Mouse (Mus musculus): ENCODE results near the gene Hoxd4. TPM values are rescaled to one million over a fixed set of nuclear protein-coding genes. Genes with fewer than 3 reads are reported as not detected.

The Hoxd4 gene
- polyA plus RNA-seq, 1 experiment = not detected

GRCm38 (mm10) chr2:74676376-74677052, 35.2 kb upstream of the Hoxd4 start:
- TF ChIP-seq POLR2A (IDR thresholded peaks at IDR 0.05; ENCODE audit: insufficient read depth, low read depth, low read length) (no peak), CTCF (IDR thresholded peaks at IDR 0.05; ENCODE audit: insufficient read depth, low read depth, low read length) (no peak)
- Histone ChIP-seq H3K4me1 (ENCODE audit: control insufficient read depth, insufficient read depth, low read length) (peaks cover 5% of the 10 kb centered on the region), H3K27ac (ENCODE audit: insufficient read depth, low read depth, low read length) (no peak overlapping the region), H3K4me3 (ENCODE audit: insufficient read depth, low read depth, low read length) (no peak overlapping the region)
- 6% methylated on average over 9 of the region's 9 CpGs for WGBS

DNA sequence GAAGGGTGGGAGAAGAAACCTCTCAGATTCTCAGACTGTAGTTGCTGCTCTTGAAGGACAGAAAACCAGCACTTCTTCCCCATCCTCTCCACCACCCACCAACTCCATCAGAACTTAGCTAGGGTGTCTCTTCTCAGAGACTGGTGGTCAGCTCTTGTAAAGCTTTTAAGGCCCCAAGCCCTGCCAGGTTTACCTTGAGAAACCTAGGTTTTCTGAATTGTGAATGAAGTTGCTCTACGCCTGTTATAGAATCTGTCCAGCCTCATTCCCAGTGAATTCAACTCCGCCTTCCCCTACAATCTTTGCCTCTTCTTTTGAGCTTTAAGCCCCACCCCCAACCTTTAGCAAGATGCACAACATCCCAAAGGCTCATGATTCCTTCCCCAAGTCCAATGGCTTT, 34.6 kb upstream of the Hoxd4 start:
- Histone ChIP-seq H3K4me3 (ENCODE audit: insufficient read depth, low read depth, low read length) (no peak overlapping the region), H3K27ac (ENCODE audit: insufficient read depth, low read depth, low read length) (no peak overlapping the region), H3K4me1 (ENCODE audit: control insufficient read depth, insufficient read depth, low read length) (peaks cover 5% of the 10 kb centered on the region)
- WGBS = 22% methylated on average over 2 of the region's 2 CpGs
- TF ChIP-seq CTCF (IDR thresholded peaks at IDR 0.05; ENCODE audit: insufficient read depth, low read depth, low read length) (no peak), POLR2A (IDR thresholded peaks at IDR 0.05; ENCODE audit: insufficient read depth, low read depth, low read length) (no peak)

DNA sequence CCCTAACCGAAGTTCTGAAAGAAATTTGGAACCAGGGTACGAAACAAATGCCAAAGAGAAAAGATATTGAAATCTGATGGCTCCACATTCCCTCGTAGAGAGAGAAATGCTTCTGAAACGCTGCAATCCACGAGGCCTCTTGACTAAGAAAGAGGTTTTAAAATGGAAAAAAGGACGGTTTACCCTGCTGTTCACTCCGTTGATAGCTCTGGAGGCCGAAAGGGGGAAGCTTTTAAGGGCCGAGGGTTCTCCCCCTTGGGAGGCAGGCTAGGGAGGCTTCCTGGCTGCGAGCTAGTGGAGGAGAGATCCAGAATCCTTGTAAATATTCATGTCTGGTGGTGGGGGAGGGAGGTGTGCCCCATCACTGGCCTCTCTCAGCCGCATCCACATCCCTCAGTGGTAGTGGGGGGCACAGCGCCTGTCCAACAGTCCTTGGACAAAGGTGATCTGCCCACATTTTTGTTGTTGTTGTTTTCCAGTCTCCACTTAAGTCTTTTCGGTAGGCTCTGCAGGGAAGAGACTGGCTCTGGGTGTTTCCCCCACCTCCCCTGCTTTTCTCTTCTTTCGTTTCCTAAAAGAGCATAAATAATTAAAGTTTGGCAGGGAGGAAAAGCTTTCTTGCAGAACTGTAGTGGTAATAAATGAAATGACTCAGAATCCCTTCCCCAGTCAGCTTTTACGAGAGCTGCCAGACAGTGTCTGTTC, 32.7 kb upstream of the Hoxd4 start, which contains the start of gene Hoxd11:
Gene Hoxd11, plus strand, starts transcription at position 667 of the 705 bp plus-strand sequence.
- H3K4me3 ChIP-seq (ENCODE audit: insufficient read depth, low read depth, low read length) = no peak within 1 kb of the TSS
- 4% methylated on average over 15 of the region's 15 CpGs for WGBS
- no peaks in the 10 kb centered on the region for H3K4me1 ChIP-seq (ENCODE audit: control insufficient read depth, insufficient read depth, low read length)
- no peak for TF ChIP-seq POLR2A (IDR thresholded peaks at IDR 0.05; ENCODE audit: insufficient read depth, low read depth, low read length)
- TF ChIP-seq CTCF (IDR thresholded peaks at IDR 0.05; ENCODE audit: insufficient read depth, low read depth, low read length) = no peak
- no peak within 1 kb of the TSS for H3K27ac ChIP-seq (ENCODE audit: insufficient read depth, low read depth, low read length)

DNA sequence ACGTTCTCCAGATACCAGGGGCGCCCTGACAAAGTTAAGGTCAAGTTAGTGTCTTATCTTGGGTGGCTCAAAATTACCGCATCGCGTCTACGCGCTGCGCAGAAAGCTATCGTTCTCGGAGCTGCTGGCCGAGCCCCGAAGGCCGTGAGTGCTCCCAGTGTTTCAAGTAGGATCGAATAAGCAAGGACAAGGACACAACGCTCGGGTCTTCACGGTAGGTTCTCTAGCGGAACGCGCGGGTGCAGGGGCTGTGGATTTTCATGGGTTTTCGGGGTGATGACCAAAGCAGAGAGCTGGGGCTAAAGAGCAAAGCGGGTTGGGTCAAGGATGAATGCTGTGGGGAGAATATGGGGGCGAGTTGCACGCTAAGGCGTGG, 32.1 kb upstream of the Hoxd4 start:
- WGBS = 1% methylated on average over 26 of the region's 26 CpGs
- no peak for TF ChIP-seq POLR2A (IDR thresholded peaks at IDR 0.05; ENCODE audit: insufficient read depth, low read depth, low read length)
- TF ChIP-seq CTCF (IDR thresholded peaks at IDR 0.05; ENCODE audit: insufficient read depth, low read depth, low read length) = no peak
- no peak overlapping the region for H3K4me3 ChIP-seq (ENCODE audit: insufficient read depth, low read depth, low read length)

GRCm38 (mm10) chr2:74679980-74680379, 31.7 kb upstream of the Hoxd4 start:
- Histone ChIP-seq H3K4me1 (ENCODE audit: control insufficient read depth, insufficient read depth, low read length) (no peaks in the 10 kb centered on the region), H3K4me3 (ENCODE audit: insufficient read depth, low read depth, low read length) (no peak overlapping the region), H3K27ac (ENCODE audit: insufficient read depth, low read depth, low read length) (no peak overlapping the region)
- TF ChIP-seq CTCF (IDR thresholded peaks at IDR 0.05; ENCODE audit: insufficient read depth, low read depth, low read length) = no peak
- no peak for TF ChIP-seq POLR2A (IDR thresholded peaks at IDR 0.05; ENCODE audit: insufficient read depth, low read depth, low read length)
- WGBS = 2% methylated on average over 23 of the region's 23 CpGs

More for the DNA sequence above, 32.1 kb upstream of the Hoxd4 start:
- Histone ChIP-seq H3K4me1 (ENCODE audit: control insufficient read depth, insufficient read depth, low read length) (no peaks in the 10 kb centered on the region), H3K27ac (ENCODE audit: insufficient read depth, low read depth, low read length) (no peak overlapping the region)

GRCm38 (mm10) chr2:74680561-74681398, 30.9 kb upstream of the Hoxd4 start:
- TF ChIP-seq CTCF (IDR thresholded peaks at IDR 0.05; ENCODE audit: insufficient read depth, low read depth, low read length) (no peak), POLR2A (IDR thresholded peaks at IDR 0.05; ENCODE audit: insufficient read depth, low read depth, low read length) (no peak)
- 3% methylated on average over 21 of the region's 21 CpGs for WGBS
- H3K4me1 ChIP-seq (ENCODE audit: control insufficient read depth, insufficient read depth, low read length) = no peaks in the 10 kb centered on the region
- H3K27ac ChIP-seq (ENCODE audit: insufficient read depth, low read depth, low read length) = no peak overlapping the region
- H3K4me3 ChIP-seq (ENCODE audit: insufficient read depth, low read depth, low read length) = no peak overlapping the region

GRCm38 (mm10) chr2:74681594-74682531, 29.9 kb upstream of the Hoxd4 start:
- Histone ChIP-seq H3K27ac (ENCODE audit: insufficient read depth, low read depth, low read length) (no peak overlapping the region), H3K4me1 (ENCODE audit: control insufficient read depth, insufficient read depth, low read length) (no peaks in the 10 kb centered on the region)

GRCm38 (mm10) chr2:74682796-74683195, 28.9 kb upstream of the Hoxd4 start:
- TF ChIP-seq POLR2A (IDR thresholded peaks at IDR 0.05; ENCODE audit: insufficient read depth, low read depth, low read length) (no peak), CTCF (IDR thresholded peaks at IDR 0.05; ENCODE audit: insufficient read depth, low read depth, low read length) (no peak)
- 2% methylated on average over 51 of the region's 51 CpGs for WGBS

More at GRCm38 (mm10) chr2:74681594-74682531, 29.9 kb upstream of the Hoxd4 start:
- H3K4me3 ChIP-seq (ENCODE audit: insufficient read depth, low read depth, low read length) = no peak overlapping the region
- 2% methylated on average over 78 of the region's 78 CpGs for WGBS
- TF ChIP-seq CTCF (IDR thresholded peaks at IDR 0.05; ENCODE audit: insufficient read depth, low read depth, low read length) (no peak), POLR2A (IDR thresholded peaks at IDR 0.05; ENCODE audit: insufficient read depth, low read depth, low read length) (no peak)

More at GRCm38 (mm10) chr2:74682796-74683195, 28.9 kb upstream of the Hoxd4 start:
- H3K4me3 ChIP-seq (ENCODE audit: insufficient read depth, low read depth, low read length) = no peak overlapping the region
- no peak overlapping the region for H3K27ac ChIP-seq (ENCODE audit: insufficient read depth, low read depth, low read length)
- no peaks in the 10 kb centered on the region for H3K4me1 ChIP-seq (ENCODE audit: control insufficient read depth, insufficient read depth, low read length)

Measured in olfactory bulb, adult 2 months (tissue).